Mouse (Mus musculus): ENCODE results near the gene Whrn. TPM values are rescaled to one million over a fixed set of nuclear protein-coding genes. Genes with fewer than 3 reads are reported as not detected.

Whrn gene
- total RNA-seq, 2 experiments from 2014 or later = 41.7 to 45.8 TPM

GRCm38 (mm10) chr4:63496312-63496711, 521 bp upstream of the Whrn start:
- peak in 1 of 2 experiments; percentile 14 for DNase-seq (ENCODE audit: extremely low spot score in 1 of 2, low spot score in 2 of 2)
- intact Hi-C loops (cut with DNase I) = loop anchor here (5.0 kb wide), 1 partner anchor 79 kb away; no protein-coding TSS in a partner anchor

GRCm38 (mm10) chr4:63494967-63495914, 550 bp downstream of the Whrn start:
- intact Hi-C loops (cut with DNase I) = loop anchor here (5.0 kb wide), 1 partner anchor 78 kb away; no protein-coding TSS in a partner anchor
- DNase-seq (ENCODE audit: extremely low spot score in 1 of 2, low spot score in 2 of 2) = peak; percentile 16 to 74

- no peak for DNase-seq (ENCODE audit: extremely low spot score in 1 of 2, low spot score in 2 of 2)
- intact Hi-C loops (cut with DNase I) = no loop called here
Measured at GRCm38 (mm10) chr4:63494401-63494966, 1.3 kb downstream of the Whrn start.

GRCm38 (mm10) chr4:63493351-63494121, 2.3 kb downstream of the Whrn start:
- DNase-seq (ENCODE audit: extremely low spot score in 1 of 2, low spot score in 2 of 2) = peak in 1 of 2 experiments; percentile 47
- intact Hi-C loops (cut with DNase I) = no loop called here

- intact Hi-C loops (cut with DNase I) = no loop called here
- DNase-seq (ENCODE audit: extremely low spot score in 1 of 2, low spot score in 2 of 2) = no peak
Measured at GRCm38 (mm10) chr4:63491521-63491920, 4.3 kb downstream of the Whrn start.

- intact Hi-C loops (cut with DNase I) = no loop called here
- DNase-seq (ENCODE audit: extremely low spot score in 1 of 2, low spot score in 2 of 2) = no peak
Measured at GRCm38 (mm10) chr4:63490146-63490545, 5.6 kb downstream of the Whrn start.

GRCm38 (mm10) chr4:63489676-63490075, 6.1 kb downstream of the Whrn start:
- intact Hi-C loops (cut with DNase I) = no loop called here
- no peak for DNase-seq (ENCODE audit: extremely low spot score in 1 of 2, low spot score in 2 of 2)

- intact Hi-C loops (cut with DNase I) = no loop called here
- DNase-seq (ENCODE audit: extremely low spot score in 1 of 2, low spot score in 2 of 2) = no peak
Measured at GRCm38 (mm10) chr4:63487916-63488315, 7.9 kb downstream of the Whrn start.

GRCm38 (mm10) chr4:63487256-63487655, 8.5 kb downstream of the Whrn start:
- DNase-seq (ENCODE audit: extremely low spot score in 1 of 2, low spot score in 2 of 2) = no peak
- intact Hi-C loops (cut with DNase I) = no loop called here

GRCm38 (mm10) chr4:63486523-63486922, 9.3 kb downstream of the Whrn start:
- DNase-seq (ENCODE audit: extremely low spot score in 1 of 2, low spot score in 2 of 2) = no peak
- intact Hi-C loops (cut with DNase I) = no loop called here

- DNase-seq (ENCODE audit: extremely low spot score in 1 of 2, low spot score in 2 of 2) = no peak
- intact Hi-C loops (cut with DNase I) = no loop called here
Measured at GRCm38 (mm10) chr4:63483741-63484140, 12.1 kb downstream of the Whrn start.

- no peak for DNase-seq (ENCODE audit: extremely low spot score in 1 of 2, low spot score in 2 of 2)
- intact Hi-C loops (cut with DNase I) = no loop called here
Measured at GRCm38 (mm10) chr4:63480845-63481167, 15.0 kb downstream of the Whrn start.

GRCm38 (mm10) chr4:63480098-63480844, 15.5 kb downstream of the Whrn start:
- intact Hi-C loops (cut with DNase I) = no loop called here
- no peak for DNase-seq (ENCODE audit: extremely low spot score in 1 of 2, low spot score in 2 of 2)

GRCm38 (mm10) chr4:63478036-63478435, 17.8 kb downstream of the Whrn start:
- DNase-seq (ENCODE audit: extremely low spot score in 1 of 2, low spot score in 2 of 2) = no peak
- intact Hi-C loops (cut with DNase I) = no loop called here

- intact Hi-C loops (cut with DNase I) = no loop called here
- no peak for DNase-seq (ENCODE audit: extremely low spot score in 1 of 2, low spot score in 2 of 2)
Measured at GRCm38 (mm10) chr4:63476891-63477290, 18.9 kb downstream of the Whrn start.

GRCm38 (mm10) chr4:63475208-63475607, 20.6 kb downstream of the Whrn start:
- DNase-seq (ENCODE audit: extremely low spot score in 1 of 2, low spot score in 2 of 2) = no peak
- intact Hi-C loops (cut with DNase I) = no loop called here

- no peak for DNase-seq (ENCODE audit: extremely low spot score in 1 of 2, low spot score in 2 of 2)
- intact Hi-C loops (cut with DNase I) = no loop called here
Measured at GRCm38 (mm10) chr4:63474439-63474838, 21.4 kb downstream of the Whrn start.

GRCm38 (mm10) chr4:63467338-63467737, 28.5 kb downstream of the Whrn start:
- intact Hi-C loops (cut with DNase I) = no loop called here

GRCm38 (mm10) chr4:63466192-63466591, 29.6 kb downstream of the Whrn start:
- intact Hi-C loops (cut with DNase I) = no loop called here
- no peak for DNase-seq (ENCODE audit: extremely low spot score in 1 of 2, low spot score in 2 of 2)

More at GRCm38 (mm10) chr4:63467338-63467737, 28.5 kb downstream of the Whrn start:
- DNase-seq (ENCODE audit: extremely low spot score in 1 of 2, low spot score in 2 of 2) = no peak
